Mouse (Mus musculus) layer of hippocampus, adult 9-11 months (tissue): ENCODE measurements around the gene Uhmk1.

Experiments
- DNase-seq: peaks from one replicate; pipeline ENCODE4 v3.0.0; 2022

The Uhmk1 gene

DNA sequence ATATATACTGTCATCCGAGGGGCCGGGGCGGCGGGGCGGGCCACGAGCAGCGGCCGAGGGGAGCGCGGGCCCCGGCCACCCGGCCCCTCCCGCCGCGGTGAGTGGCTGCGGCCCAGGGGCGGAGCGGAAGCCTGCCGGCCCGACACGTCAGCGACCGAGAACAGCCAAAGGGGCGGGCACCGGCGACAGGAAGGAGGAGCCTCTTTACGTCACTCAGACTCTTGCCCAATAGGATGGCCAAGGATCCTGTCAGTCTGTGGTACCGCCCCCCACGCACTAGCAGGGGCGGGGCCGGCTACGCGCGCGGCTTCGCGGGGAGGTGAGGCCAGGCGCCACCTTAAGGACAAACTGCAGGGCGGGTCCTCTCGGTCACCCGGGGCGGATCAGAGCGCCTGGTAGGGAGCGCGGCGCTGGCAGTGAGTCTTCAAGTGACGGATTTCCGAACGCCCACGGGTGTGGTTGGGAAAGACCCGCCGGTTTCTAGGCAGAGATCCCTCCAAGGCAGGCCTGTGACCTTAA lies 40.3 kb downstream of the Uhmk1 start, which contains the start of gene Uap1:
Uap1 (minus strand) TSS at position 144 of the 519 bp plus-strand sequence.
- peak; percentile 99 for DNase-seq

- DNase-seq, result no peak
Observed at GRCm38 (mm10) chr1:170173991-170174813, 41.0 kb downstream of the Uhmk1 start.

- DNase-seq, result no peak
Observed at GRCm38 (mm10) chr1:170167781-170168180, 47.4 kb downstream of the Uhmk1 start.

GRCm38 (mm10) chr1:170164913-170165312 lies 50.3 kb downstream of the Uhmk1 start:
- DNase-seq, result no peak

DNA sequence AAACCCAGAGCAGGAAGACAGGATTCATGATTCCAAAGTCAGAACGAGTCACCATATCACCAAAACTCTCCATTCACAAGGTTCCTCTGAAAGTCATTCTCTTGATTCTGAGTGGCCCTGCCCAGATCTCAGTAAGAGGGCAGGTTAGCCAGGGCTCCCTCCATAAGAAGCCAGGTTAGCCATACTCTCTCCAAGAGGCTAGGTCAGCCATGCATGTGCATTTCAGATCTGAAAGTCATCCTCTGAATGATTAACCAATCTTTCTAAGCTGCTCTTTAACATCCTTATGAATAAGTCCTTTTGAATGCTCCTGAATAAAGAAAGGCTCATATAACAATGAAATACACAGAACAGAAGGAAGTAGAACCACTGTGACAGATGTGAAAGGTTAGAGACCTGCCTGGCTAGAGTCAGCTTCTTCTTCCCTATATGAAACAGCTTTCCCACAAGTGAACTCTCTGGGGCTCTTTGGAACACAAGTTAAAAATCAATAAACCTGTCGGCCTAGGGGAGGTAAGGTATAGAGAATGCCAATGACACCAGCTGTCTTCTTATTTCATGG lies 51.1 kb downstream of the Uhmk1 start:
- no peak for DNase-seq

- no peak for DNase-seq
Observed at GRCm38 (mm10) chr1:170163398-170163943, 51.7 kb downstream of the Uhmk1 start.

DNA sequence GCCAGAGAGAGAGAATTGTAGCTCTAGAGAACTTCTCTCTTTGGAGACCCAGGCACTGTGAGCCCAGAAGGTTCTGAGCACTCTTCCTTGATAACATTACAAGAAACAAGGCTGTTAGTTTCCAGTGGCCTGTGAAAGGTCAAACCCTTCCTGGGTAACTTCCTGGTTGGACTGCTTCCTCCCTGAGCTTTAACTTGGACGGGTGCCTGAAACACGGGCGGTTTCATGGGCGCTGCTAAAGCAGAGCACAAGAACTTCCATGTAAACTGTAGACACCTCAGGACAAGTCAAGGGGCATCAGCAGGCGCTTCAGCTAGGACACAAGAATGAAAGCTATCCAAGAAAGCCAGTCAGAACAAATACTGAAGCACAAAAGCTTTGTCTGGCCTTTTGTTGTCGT lies 53.3 kb downstream of the Uhmk1 start:
- DNase-seq, result no peak

DNA sequence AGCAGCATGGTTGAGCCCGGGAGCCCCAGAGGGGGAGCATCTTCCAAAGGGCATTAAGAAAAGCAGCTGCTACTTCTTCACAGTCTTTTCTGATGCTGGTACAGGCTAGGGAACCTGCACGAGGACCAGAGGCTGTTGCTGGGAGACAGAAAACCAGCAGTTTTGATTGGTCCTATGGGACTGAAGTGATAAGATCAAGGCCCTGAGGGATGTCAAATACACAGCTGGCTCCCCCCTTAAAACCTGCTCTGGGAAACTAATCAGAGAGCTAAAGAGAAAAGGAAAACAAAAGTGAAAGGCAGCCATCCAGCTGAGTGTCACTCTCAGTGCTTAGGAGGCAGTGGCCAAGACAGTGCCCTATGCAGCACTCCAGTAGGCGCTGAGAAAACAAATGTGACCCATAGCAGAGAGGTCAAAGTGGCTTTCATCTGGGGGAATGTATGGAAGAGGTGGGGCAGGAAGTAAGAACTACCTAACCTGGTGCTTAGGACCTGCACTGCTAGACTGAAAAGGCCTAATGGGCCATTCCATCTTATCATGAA lies 54.7 kb downstream of the Uhmk1 start:
- no peak for DNase-seq

DNA sequence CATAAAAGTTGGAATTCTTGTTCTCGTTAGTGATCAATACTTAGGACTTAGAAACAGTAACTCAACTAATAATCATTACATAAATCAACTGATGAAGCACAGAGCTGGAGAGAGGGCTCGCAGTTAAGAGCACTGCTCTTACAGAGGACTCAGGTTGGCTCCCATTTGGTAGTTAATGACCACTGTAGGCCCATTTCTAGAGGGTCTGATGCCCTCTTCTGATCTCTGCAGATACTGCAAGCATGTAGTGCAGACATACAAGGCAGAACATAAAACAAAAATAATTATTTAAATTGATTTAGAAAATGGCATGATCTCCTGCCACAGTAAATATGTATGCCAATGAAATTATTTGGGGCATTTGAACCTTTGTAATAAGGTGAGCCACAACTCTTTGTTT lies 55.5 kb downstream of the Uhmk1 start:
- DNase-seq, result no peak

- no peak for DNase-seq
Observed at GRCm38 (mm10) chr1:170155761-170156160, 59.4 kb downstream of the Uhmk1 start.

- DNase-seq, result no peak
Observed at GRCm38 (mm10) chr1:170155298-170155697, 59.9 kb downstream of the Uhmk1 start.

DNA sequence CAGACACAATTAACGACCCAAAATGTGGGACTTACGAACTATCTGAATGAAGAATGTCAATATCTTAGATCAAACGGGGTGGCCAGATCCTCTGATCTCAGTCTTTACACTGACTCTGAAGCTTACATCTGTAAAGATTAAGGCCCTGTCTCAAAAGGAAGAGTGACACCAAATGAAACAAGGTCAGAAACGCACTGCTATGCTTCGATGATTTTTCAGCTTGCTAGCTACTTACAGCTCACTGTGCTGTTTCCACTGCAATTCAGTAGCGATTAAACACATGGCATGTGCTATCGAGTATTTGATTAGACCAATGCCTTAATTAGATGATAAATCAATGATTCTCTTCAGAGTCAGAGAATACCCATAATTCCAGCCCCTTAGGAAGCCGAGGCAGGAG lies 61.2 kb downstream of the Uhmk1 start:
- DNase-seq, result no peak

DNA sequence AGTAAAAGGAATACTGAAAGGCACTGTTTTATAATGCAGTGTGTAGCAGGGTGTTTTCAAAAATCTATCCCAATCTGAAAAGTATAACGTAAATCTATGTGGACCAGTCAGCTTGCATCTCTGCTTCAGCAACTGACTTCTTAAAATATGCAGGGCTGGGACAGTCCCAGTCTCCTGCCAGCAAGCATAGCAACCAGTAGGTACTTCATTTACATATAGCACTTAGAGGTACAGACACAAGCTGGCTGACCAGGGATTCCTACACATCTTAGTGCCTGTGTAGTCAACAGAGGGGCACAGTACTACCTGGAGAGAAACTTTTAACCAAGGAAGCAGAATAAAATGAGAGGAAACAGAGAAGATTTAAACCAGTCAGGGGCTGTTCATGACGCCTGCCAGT lies 62.6 kb downstream of the Uhmk1 start:
- no peak for DNase-seq

GRCm38 (mm10) chr1:170150870-170151269 lies 64.3 kb downstream of the Uhmk1 start:
- no peak for DNase-seq

DNA sequence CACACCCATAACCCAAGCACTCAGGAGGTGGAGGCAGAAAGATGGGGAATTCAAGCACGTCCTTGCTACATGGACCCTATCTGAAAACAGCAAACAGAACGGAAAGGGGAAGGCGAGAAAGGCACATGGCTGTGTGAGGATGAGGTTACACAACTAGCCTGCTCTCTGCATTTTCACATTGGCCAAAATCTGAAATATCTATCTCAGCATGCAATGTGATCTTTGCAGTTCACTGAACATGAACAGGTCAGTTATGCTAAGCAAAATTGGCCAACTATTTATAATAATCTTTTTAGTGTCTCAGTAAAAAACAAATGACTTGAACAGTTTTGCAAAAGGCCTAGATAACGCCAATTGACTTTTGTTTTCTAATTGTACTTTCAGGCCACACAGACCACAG lies 65.4 kb downstream of the Uhmk1 start:
- DNase-seq, result peak; percentile 38

DNA sequence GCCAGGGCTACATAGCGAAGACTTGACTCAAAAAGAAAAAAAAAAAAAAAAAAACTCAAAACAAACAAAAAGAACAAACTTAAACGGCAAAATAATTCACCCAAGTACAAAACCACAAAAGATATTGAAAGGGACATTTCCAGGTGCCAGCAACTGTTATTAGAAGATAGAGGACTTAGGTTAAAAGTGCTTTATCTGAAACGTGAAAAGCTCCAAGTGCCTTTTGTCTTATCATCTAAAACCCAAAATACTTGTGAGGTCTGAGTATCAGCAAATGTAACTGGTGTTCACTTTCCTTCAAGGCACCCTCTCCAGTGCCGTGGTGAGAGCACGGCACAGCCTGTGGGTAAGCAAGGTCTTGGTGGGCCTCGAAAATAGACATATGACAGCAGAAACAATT lies 66.7 kb downstream of the Uhmk1 start:
- no peak for DNase-seq

DNA sequence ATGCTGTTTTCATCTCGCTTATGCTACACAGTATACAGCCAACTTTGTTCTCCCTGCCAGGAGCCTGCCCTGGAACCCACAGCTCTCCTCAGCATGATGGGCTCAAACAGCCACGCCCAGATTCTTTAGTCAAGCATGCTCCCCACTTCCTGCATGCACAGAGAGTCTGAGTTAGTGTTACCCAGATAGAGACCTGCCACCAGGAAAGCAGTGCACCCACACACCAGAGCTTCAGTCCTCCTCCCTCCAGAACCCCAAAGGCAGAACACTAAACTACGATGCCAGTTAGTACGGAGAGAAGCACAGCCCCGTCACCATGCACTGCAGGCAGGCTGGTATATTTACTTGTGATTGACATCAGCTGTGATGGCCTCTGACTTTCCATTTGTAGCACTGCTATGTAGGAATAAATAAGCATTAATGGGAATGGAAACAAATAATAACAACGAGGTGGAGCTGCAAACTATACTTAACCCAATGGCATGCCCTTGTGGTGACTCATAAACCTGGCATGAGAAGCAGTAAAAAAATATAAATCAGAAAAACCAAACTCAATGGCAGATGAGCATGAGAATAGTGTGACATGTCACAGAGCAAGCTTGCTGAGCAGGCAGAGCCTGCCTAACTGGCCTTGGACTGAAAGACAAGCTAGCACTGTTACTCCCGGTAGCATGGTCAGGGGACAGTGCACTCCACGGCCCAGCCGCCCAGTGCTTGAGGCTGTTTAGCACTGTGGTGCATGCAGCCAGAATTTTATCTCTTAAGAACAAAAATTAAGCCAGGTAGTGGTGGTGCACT lies 67.3 kb downstream of the Uhmk1 start:
- peak; percentile 29 for DNase-seq

- no peak for DNase-seq
Observed at GRCm38 (mm10) chr1:170145606-170146005, 69.6 kb downstream of the Uhmk1 start.
